Mouse (Mus musculus) left cerebral cortex, adult 11 months (tissue): ENCODE results near the gene Ube2s.
"Not testable (repeated sequence)": the region's sequence is repeated elsewhere in the genome, so short reads cannot be mapped to it uniquely, and the experiment has no call there.

Experiments
- DNase-seq: peaks from one replicate; pipeline ENCODE4 v3.0.0; 2022; ENCODE audit warnings: low spot score

Ube2s gene

DNA sequence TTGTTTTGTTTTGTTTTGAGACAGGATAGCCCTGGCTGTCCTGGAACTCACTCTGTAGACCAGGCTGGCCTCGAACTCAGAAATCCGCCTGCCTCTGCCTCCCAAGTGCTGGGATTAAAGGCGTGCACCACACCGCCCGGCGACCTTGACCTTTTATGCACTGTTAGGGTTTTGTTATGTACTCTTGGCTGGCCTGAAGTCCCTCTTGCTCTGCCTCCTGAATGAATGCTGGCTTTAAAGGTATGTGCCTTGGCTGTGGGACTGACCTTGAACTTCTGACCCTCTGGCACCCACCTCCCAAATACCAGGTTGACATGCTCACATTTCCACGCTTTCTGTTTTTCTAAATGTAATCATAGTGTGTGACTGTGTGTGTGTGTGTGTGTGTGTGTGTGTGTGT, 8.5 kb upstream of the Ube2s start:
- not testable (repeated sequence) for DNase-seq

- no peak for DNase-seq
Observed at GRCm38 (mm10) chr7:4816559-4816958, 4.2 kb upstream of the Ube2s start.

- DNase-seq: no peak
Observed at GRCm38 (mm10) chr7:4813105-4813791, 858 bp upstream of the Ube2s start.

- DNase-seq: no peak
Observed at GRCm38 (mm10) chr7:4811842-4812302, 518 bp downstream of the Ube2s start.

DNA sequence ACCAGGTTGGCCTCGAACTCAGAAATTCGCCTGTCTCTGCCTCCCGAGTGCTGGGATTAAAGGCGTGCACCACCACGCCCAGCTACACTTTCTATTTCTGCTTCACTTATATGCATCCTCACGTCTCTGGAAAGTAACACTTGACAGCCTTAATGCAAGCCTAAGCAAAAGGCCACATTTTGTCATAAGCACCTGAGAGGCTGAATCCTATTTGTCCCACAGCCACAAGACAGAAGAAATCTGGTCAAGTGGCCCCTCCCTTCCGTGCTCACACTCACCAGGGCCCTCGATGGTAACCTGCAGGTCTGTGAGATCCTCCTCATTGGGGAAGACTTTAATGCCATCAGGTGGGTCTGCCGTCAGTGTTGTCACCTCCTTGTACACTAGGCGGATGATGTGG, 1.3 kb downstream of the Ube2s start:
- DNase-seq: not testable (repeated sequence)

GRCm38 (mm10) chr7:4806716-4807115, 5.7 kb downstream of the Ube2s start:
- no peak for DNase-seq

DNA sequence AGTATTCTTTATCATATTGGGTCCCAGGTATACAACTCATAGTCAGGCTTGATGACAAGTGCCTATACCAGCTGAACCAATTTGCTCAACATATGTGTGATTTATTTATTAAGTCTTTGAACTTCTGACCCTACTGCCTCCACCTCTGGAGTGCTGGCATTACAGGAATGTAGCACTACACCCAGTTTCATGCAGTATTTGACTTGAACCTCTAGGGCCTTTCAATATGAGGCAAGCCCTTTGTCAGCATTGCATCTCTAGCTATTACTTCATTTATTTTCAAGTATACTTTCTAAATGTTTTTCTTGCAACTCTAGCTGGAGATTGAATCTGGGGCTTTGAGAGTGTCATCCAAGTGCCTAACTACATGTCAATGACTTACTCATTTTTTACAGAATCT, 10.1 kb downstream of the Ube2s start:
- DNase-seq: no peak

DNA sequence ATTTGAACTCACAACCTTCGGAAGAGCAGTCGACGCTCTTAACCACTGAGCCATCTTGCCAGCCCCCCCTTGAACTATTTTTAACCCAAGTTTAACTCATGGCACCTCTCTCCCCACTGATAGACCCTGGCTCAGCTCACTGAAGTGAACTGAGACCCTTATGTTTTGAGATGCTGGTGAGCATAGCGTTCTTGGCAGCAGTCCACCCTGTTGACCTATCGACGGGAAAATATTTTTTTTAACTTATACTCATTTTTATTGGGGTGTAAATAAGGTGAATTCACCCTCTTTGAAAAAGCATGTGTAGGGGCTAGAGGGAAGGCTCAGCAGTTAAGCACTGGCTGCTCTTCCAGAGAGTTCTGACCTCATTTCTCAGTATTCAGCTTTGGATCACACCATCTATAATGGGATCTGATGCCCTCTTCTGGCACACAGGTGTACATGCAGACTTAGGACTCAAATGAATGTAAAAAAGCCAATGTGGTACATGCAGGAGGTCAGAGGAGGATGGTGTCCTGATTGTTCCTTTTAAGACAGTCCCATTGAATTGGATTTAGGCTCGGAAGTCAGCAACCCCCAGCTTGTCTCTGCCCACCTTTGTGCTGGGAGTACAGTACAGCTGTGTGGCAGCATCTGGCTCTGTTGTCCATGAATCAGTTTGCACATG, 16.5 kb downstream of the Ube2s start:
- no peak for DNase-seq

DNA sequence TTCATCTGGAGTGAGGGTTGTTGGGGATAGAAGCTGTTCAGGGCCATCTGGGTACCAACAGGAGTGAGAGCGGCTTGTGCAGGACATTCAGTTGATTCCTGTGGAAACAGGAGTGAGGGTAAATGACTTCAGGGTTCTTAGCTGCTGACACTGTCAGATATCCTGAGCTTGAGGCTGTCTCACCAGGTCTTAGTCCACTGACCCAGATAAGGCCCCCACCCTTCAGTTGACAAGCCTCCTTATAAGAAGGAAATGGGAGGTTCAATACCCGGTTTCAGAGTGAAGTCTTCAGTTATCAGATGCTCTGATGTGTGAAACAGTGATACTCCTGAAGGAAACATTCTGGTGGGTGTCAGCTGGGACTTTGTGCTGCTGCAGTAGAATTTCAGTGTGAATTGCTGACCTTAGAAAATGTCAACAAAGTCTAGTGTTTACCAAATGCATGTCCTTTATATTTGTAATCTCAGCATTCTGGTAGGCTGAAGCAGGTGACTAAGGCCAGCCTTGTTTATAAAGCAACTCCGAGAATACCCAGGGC, 17.7 kb downstream of the Ube2s start:
- DNase-seq: no peak

GRCm38 (mm10) chr7:4793674-4794073, 18.7 kb downstream of the Ube2s start:
- no peak for DNase-seq

DNA sequence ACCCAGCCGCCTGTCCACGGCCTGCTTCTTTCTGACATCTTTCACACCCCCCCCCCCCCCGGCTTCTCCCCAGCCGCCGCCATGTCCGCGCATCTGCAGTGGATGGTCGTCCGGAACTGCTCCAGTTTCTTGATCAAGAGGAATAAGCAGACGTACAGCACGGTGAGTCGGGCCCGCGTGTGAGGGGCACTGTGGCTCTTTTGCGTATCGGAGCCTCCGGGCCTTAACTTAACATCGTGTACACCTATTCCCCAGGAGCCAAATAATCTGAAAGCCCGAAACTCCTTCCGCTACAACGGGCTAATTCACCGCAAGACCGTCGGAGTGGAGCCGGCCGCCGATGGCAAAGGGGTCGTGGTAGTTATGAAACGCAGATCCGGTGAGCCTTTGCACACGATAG, 19.1 kb downstream of the Ube2s start:
- not testable (repeated sequence) for DNase-seq

DNA sequence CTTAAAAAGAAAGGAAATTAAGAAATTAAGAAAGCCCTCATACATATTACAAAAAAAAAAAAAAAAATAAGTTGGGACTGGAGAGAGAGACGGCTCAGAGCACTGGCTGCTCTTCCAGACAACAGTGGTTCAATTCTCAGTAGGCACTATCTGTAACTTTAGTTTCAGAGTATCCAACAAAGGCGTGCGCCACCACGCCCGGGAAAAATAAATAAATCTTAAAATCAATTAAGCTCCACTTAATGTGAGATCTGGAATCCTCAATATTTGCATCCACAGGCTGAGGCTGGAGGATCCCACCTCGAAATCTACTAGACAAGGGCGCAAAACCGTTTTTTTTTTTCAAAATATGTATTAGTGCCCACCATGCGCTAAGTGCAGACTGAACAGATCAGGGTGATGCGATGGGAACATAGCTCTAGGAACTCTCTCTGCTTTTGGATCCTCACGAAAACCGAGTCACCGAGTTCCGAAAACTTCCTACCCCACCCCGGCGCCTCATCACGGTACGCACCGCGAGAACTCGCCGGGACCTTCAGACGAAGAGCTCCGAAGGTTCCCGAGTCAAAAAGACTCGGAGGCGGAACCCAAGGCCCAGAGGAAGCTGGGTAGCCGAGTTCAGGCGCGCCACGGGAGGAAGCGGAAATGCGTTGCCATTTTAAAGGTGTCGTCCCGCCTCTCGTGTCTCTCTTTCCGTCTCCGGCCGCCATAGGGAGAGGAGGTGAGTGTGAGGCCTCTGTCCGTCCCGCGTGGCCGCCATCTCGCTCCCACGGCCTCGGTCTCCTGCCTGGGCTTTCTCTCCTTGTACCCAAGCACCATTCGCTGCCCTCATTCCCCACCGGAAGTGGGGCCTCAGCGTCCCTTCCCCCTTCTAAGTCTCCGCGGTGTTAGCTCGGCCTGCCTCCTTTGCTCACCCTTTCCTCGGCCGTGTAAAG, 19.8 kb downstream of the Ube2s start, which contains the start of gene Rpl28:
TSS of gene Rpl28 (plus strand) at position 597 of the 935 bp plus-strand sequence.
- peak; percentile 92 for DNase-seq

GRCm38 (mm10) chr7:4789436-4789935, 22.9 kb downstream of the Ube2s start, which contains the start of gene Tmem238:
Gene Tmem238, minus strand, starts transcription at chr7:4789656.
- no peak for DNase-seq

DNA sequence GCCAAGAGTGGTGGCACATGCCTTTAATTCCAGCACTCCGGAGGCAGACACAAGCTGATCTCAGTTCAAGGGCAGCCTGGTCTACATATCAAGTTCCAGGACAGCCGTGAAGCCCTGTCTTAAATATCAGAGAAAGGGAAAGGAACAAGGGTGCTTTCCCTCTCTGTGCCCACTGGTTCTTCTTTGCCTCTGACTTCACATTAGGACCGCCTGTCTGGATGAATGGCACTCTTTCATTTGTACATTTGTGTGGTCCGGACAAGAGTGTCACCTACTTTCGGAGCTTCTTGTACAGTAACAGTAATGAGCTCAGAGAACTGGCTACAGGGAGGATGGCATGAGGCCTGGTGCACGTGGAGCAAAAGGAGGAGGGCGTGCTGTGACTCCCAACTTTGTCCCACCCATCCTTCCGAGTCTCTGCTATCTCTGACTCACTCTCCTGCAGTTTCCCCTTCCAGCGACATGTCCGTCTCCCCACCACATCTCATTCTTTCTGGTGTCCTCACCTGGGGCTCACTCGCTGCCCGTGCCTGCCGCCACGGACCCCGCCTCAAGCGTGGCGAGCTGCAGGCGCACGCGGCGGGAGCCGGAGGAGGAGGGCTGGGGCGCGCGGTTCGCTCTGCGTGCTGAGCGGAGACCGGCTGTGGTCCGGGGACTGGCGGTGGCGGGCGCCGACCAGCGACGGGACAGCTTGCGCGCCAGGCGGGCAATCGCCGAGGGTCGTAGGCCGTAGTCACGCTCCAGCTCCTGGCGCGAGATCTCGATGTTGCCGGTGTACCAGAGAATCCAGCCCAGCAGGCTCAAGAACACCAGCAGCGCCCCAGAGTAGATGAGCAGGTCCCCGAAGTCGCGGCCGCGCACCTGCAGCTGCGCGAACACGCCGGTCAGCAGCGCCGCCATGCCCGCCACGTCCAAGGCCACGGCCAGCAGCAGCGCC, 23.6 kb downstream of the Ube2s start:
- no peak for DNase-seq

GRCm38 (mm10) chr7:4783667-4784268, 28.6 kb downstream of the Ube2s start:
- no peak for DNase-seq

GRCm38 (mm10) chr7:4782759-4783158, 29.6 kb downstream of the Ube2s start, which contains the start of the genes Il11 and Tmem190:
Gene Il11, minus strand, starts transcription at chr7:4782859.
Gene Tmem190, plus strand, starts transcription at chr7:4782937.
- DNase-seq: no peak

DNA sequence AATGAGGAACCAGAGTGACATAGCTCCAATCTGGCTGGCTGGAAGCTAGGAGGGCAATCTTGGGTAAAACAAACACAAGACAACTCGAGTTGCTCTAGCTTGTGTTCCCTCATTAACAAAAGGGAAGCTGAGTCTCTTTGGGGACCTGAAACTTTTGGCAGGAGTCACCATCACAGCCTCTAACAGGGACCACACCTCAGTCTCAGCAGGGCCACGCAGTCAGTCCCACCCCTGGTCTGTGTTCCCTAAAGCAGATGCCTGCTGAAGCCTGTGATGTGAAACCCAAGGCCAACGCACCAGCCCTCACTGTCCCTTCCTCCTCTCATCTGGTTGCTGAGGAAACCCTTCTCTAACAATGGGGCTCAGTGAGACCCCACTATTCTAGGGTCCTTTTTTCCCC, 30.3 kb downstream of the Ube2s start:
- no peak for DNase-seq

DNA sequence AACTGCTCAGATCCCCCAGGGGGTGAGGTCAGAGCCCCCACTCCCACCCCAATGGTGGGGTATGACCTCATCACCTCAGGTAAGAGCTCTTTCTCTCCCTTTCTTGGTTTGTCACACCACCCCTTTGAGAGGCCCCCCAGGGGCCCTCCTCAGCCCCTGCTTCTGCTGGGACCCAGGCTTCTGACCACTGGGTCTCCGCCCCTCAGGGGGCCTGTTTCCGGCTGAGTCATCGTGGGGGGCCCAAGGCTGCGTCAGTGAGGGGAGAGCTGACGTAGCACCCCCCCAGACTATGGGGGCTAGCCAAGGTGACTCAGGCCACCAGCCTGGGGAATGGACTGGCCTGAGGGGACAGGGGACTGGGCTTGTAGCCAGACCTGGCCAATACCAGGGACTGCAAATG, 32.5 kb downstream of the Ube2s start:
- DNase-seq: no peak

GRCm38 (mm10) chr7:4777851-4778637, 34.3 kb downstream of the Ube2s start:
- no peak for DNase-seq
